Mouse (Mus musculus) liver, postnatal 0 days (tissue): ENCODE measurements around the gene Gm9040. TPM values are rescaled to one million over a fixed set of nuclear protein-coding genes. Genes with fewer than 3 reads are reported as not detected.
"Not testable (repeated sequence)": the region's sequence is repeated elsewhere in the genome, so short reads cannot be mapped to it uniquely, and the experiment has no call there.

ENCODE experiments used
- ATAC-seq: fragments of 200-750 bp; cut with Nextera tagmentation; 2 replicates; pipeline ENCODE4 v1.8.0; 2017; ENCODE audit warnings: mild to moderate bottlenecking, moderate library complexity
- DNase-seq: peaks from one replicate; pipeline ENCODE4 v3.0.0-alpha.2; 2016
- H3K27ac ChIP-seq: fragments of 300-500 bp; sonication (generic); 2 replicates; pipeline ENCODE4 v1.5.1; 2014; ENCODE audit warnings: antibody characterized with exemption, moderate library complexity, mild to moderate bottlenecking, low read depth
- H3K27me3 ChIP-seq: fragments of 300-500 bp; sonication (generic); 2 replicates; pipeline ENCODE4 v1.6.1; 2014; ENCODE audit warnings: low read length, control low read depth, mixed read lengths; ENCODE audit not compliant: insufficient read depth
- H3K36me3 ChIP-seq: fragments of 300-500 bp; sonication (generic); replicated peaks from 2 replicates; pipeline ENCODE4 v1.6.1; 2014; ENCODE audit warnings: mild to moderate bottlenecking, control low read depth, low read length, moderate library complexity, mixed read lengths; ENCODE audit not compliant: insufficient read depth
- H3K4me1 ChIP-seq: fragments of 300-500 bp; sonication (generic); 2 replicates; pipeline ENCODE4 v1.6.1; 2014; ENCODE audit warnings: antibody characterized with exemption, mild to moderate bottlenecking, control low read depth; ENCODE audit not compliant: insufficient read depth
- H3K4me2 ChIP-seq: fragments of 300-500 bp; sonication (generic); 2 replicates; pipeline ENCODE4 v1.6.1; 2014; ENCODE audit warnings: low read depth, mild to moderate bottlenecking, low read length, moderate library complexity, mixed read lengths
- H3K4me3 ChIP-seq: fragments of 300-500 bp; sonication (generic); 2 replicates; pipeline ENCODE4 v1.5.1; 2014; ENCODE audit warnings: low read depth, low read length
- H3K9ac ChIP-seq: fragments of 300-500 bp; sonication (generic); replicated peaks from 2 replicates; pipeline ENCODE4 v1.6.1; 2014; ENCODE audit warnings: mild to moderate bottlenecking, moderate library complexity
- H3K9me3 ChIP-seq: fragments of 300-500 bp; sonication (generic); 2 replicates; pipeline ENCODE4 v1.6.1; 2016; ENCODE audit warnings: mild to moderate bottlenecking, control low read depth, low read length, mixed read lengths
- CTCF ChIP-seq: sonication (generic); IDR thresholded peaks from 2 replicates; pipeline ENCODE4 v1.5.1; 2016; ENCODE audit warnings: antibody characterized with exemption, low read depth
- EP300 ChIP-seq: IDR thresholded peaks from 2 replicates; pipeline ENCODE4 v1.6.1; 2016; ENCODE audit warnings: antibody characterized with exemption, low read depth, mild to moderate bottlenecking
- WGBS: fragments of 180-500 bp; shearing (Covaris S2); extraction: QIAGEN DNeasy Blood & Tissue Kit; methylation state at CpG from one replicate; pipeline ENCODE4 v1.1.7; 2014; ENCODE audit not compliant: insufficient replicate concordance; 5-methylcytosine and 5-hydroxymethylcytosine counted together
- polyA plus RNA-seq: library from polyadenylated mRNA; unstranded; fragments of >200 nt; fragmentation: Nextera tagmentation; extraction: Ambion mirVana; gene quantifications from 2 replicates; pipeline ENCODE4 v1.2.1, GENCODE M21; 2015

Gene Gm9040
- polyA plus RNA-seq, result not detected in 2 replicates

GRCm38 (mm10) chr10:118326869-118327268 lies at the start of gene Gm9040:
TSS of gene Gm9040 (minus strand) at chr10:118326969.
- not testable (repeated sequence) for H3K9me3 ChIP-seq, H3K9ac ChIP-seq, DNase-seq, H3K4me3 ChIP-seq, H3K27ac ChIP-seq, H3K27me3 ChIP-seq, H3K4me1 ChIP-seq, ATAC-seq, H3K36me3 ChIP-seq, H3K4me2 ChIP-seq
- WGBS, result no CpG with 5 or more reads among the region's 11 CpGs

DNA sequence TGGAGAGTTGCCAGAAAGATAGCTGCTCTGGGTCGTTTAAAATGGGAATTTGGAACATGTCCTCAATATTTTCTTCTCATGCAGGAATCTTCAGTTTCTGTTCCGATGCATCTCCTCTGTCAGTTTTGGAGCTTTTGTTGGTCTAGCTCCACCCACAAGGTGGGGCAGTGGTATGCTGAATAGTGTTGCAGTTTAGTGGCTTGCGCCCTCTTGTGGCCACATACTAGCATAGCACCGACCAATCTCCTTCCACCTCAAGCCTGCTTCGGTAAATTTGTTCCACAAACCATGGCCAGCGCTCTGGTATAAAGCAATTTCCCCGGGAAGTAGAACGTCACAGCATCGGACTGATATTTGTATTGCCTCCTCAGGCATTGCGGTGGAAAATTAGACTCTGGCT lies 43.7 kb upstream of the Gm9040 start:
- no peaks in the 10 kb centered on the region for H3K4me1 ChIP-seq
- H3K9ac ChIP-seq, result no peak overlapping the region
- H3K4me2 ChIP-seq, result 0 out of 2 replicates have a peak overlapping the region, but pooled peaks have one; percentile 18
- 5% methylated on average over 10 of the region's 10 CpGs for WGBS
- H3K9me3 ChIP-seq, result no peaks in the 10 kb centered on the region
- TF ChIP-seq CTCF, result peak; percentile 98
- TF ChIP-seq EP300, result no peak
- no peaks in the 10 kb centered on the region for H3K36me3 ChIP-seq
- H3K4me3 ChIP-seq, result no peak overlapping the region
- ATAC-seq, result peak; percentile 56; the same call in 1 of the 2 replicates
- H3K27me3 ChIP-seq, result no peaks in the 10 kb centered on the region
- H3K27ac ChIP-seq, result no peak overlapping the region
- peak; percentile 82 for DNase-seq

DNA sequence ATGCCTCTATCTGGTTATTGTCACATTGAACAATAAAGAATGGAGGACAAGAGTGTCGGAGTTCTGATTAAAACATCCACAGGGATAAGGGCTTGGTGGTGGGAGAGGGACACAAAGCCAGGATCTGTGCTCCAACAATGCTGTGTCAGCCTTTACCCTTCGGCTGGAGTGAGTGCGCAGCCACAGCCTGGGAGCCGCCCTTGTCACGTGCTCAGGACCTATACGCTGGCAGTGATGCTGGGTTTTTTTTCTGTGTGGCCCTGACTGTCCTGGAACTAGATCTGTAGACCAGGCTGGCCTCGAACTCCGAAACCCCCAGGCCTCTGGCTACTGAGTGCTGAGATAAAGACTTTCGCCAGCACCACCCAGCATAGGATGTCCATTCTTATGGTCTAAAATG lies 42.7 kb upstream of the Gm9040 start:
- whole genome bisulfite sequencing, result 79% methylated on average over 9 of the region's 9 CpGs
- DNase-seq (no peak), ATAC-seq (no peak)
- Histone ChIP-seq H3K4me1 (no peaks in the 10 kb centered on the region), H3K9ac (no peak overlapping the region), H3K27me3 (no peaks in the 10 kb centered on the region), H3K4me3 (no peak overlapping the region), H3K36me3 (no peaks in the 10 kb centered on the region), H3K4me2 (no peak overlapping the region), H3K9me3 (no peaks in the 10 kb centered on the region), H3K27ac (no peak overlapping the region)
- no peak for TF ChIP-seq EP300
- no peak for TF ChIP-seq CTCF

GRCm38 (mm10) chr10:118354005-118354404 lies 27.2 kb upstream of the Gm9040 start, which contains the start of gene Gm9049:
TSS of gene Gm9049 (minus strand) at chr10:118354105.
- H3K27me3 ChIP-seq, H3K36me3 ChIP-seq, ATAC-seq, H3K9ac ChIP-seq, H3K4me3 ChIP-seq, H3K4me1 ChIP-seq, H3K4me2 ChIP-seq, H3K27ac ChIP-seq, H3K9me3 ChIP-seq, DNase-seq: not testable (repeated sequence)
- no CpG with 5 or more reads among the region's 11 CpGs for WGBS

DNA sequence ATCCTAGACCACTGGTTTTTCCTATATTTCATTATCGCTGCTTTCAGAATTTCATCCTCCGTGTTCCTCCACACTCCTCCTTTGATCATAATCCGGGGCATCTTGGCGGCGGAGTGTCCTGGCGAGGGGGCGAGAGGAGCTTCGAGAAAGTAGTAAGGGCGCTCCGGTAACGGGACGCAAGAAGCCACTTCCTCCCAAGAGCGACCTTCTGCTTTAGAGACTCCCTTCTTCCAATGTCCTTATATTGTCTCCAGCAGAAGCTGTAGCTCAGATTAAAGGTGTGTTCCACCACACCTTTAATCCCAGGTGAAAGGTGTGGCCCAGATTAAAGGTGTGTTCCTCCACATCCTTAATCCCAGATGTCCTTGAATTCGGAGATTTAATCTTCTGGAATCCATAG lies 21.8 kb upstream of the Gm9040 start, which contains the start of gene Gm9048:
Gm9048 (minus strand) TSS at position 101 of the 400 bp plus-strand sequence.
- not testable (repeated sequence) for H3K9ac ChIP-seq, DNase-seq, ATAC-seq, H3K9me3 ChIP-seq, H3K27ac ChIP-seq, H3K4me2 ChIP-seq, H3K4me3 ChIP-seq, H3K4me1 ChIP-seq, H3K27me3 ChIP-seq, H3K36me3 ChIP-seq
- 88% methylated on average over 1 of the region's 14 CpGs for WGBS

DNA sequence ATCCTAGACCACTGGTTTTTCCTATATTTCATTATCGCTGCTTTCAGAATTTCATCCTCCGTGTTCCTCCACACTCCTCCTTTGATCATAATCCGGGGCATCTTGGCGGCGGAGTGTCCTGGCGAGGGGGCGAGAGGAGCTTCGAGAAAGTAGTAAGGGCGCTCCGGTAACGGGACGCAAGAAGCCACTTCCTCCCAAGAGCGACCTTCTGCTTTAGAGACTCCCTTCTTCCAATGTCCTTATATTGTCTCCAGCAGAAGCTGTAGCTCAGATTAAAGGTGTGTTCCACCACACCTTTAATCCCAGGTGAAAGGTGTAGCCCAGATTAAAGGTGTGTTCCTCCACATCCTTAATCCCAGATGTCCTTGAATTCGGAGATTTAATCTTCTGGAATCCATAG lies 16.4 kb upstream of the Gm9040 start, which contains the start of gene Gm9046:
Gm9046 (minus strand) TSS at position 101 of the 400 bp plus-strand sequence.
- H3K27ac ChIP-seq, ATAC-seq, DNase-seq, H3K4me2 ChIP-seq, H3K36me3 ChIP-seq, H3K4me3 ChIP-seq, H3K27me3 ChIP-seq, H3K9me3 ChIP-seq, H3K4me1 ChIP-seq, H3K9ac ChIP-seq: not testable (repeated sequence)
- no CpG with 5 or more reads among the region's 14 CpGs for WGBS

DNA sequence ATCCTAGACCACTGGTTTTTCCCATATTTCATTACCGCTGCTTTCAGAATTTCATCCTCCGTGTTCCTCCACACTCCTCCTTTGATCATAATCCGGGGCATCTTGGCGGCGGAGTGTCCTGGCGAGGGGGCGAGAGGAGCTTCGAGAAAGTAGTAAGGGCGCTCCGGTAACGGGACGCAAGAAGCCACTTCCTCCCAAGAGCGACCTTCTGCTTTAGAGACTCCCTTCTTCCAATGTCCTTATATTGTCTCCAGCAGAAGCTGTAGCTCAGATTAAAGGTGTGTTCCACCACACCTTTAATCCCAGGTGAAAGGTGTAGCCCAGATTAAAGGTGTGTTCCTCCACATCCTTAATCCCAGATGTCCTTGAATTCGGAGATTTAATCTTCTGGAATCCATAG lies 11.0 kb upstream of the Gm9040 start, which contains the start of gene Gm9045:
Gm9045 (minus strand) TSS at position 101 of the 400 bp plus-strand sequence.
- H3K4me3 ChIP-seq, H3K4me2 ChIP-seq, H3K27me3 ChIP-seq, H3K9ac ChIP-seq, DNase-seq, H3K36me3 ChIP-seq, H3K27ac ChIP-seq, H3K4me1 ChIP-seq, ATAC-seq, H3K9me3 ChIP-seq: not testable (repeated sequence)
- WGBS, result no CpG with 5 or more reads among the region's 14 CpGs

DNA sequence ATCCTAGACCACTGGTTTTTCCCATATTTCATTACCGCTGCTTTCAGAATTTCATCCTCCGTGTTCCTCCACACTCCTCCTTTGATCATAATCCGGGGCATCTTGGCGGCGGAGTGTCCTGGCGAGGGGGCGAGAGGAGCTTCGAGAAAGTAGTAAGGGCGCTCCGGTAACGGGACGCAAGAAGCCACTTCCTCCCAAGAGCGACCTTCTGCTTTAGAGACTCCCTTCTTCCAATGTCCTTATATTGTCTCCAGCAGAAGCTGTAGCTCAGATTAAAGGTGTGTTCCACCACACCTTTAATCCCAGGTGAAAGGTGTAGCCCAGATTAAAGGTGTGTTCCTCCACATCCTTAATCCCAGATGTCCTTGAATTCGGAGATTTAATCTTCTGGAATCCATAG lies 5.5 kb upstream of the Gm9040 start, which contains the start of gene Gm9044:
Gm9044 (minus strand) TSS at position 101 of the 400 bp plus-strand sequence.
- H3K36me3 ChIP-seq, H3K4me2 ChIP-seq, ATAC-seq, H3K27me3 ChIP-seq, H3K27ac ChIP-seq, H3K9ac ChIP-seq, H3K4me1 ChIP-seq, H3K9me3 ChIP-seq, DNase-seq, H3K4me3 ChIP-seq: not testable (repeated sequence)
- no CpG with 5 or more reads among the region's 14 CpGs for WGBS
